Mouse (Mus musculus) neural tube, embryonic 14.5 days (tissue): ENCODE measurements around the gene Plpp7. TPM values are rescaled to one million over a fixed set of nuclear protein-coding genes. Genes with fewer than 3 reads are reported as not detected.

Experiments used
- ATAC-seq: fragments of 200-750 bp; cut with Nextera tagmentation; 2 replicates; pipeline ENCODE4 v1.8.0; 2017; ENCODE audit warnings: low read depth, mild to moderate bottlenecking, moderate TSS enrichment, moderate library complexity
- H3K27ac ChIP-seq: fragments of 300-500 bp; sonication (generic); 2 replicates; pipeline ENCODE4 v1.5.1; 2014; ENCODE audit warnings: low read depth, mild to moderate bottlenecking, control low read depth, low read length, moderate library complexity, mixed read lengths
- H3K27me3 ChIP-seq: fragments of 300-500 bp; sonication (generic); 2 replicates; pipeline ENCODE4 v1.6.1; 2014; ENCODE audit warnings: low read length; ENCODE audit not compliant: control insufficient read depth, insufficient read depth
- H3K36me3 ChIP-seq: fragments of 300-500 bp; sonication (generic); 2 replicates; pipeline ENCODE4 v1.6.1; 2014; ENCODE audit warnings: low read length, mixed read lengths; ENCODE audit not compliant: control insufficient read depth, insufficient read depth
- H3K4me1 ChIP-seq: fragments of 300-500 bp; sonication (generic); 2 replicates; pipeline ENCODE4 v1.6.1; 2014; ENCODE audit warnings: low read length; ENCODE audit not compliant: control insufficient read depth, insufficient read depth
- H3K4me2 ChIP-seq: fragments of 300-500 bp; sonication (generic); 2 replicates; pipeline ENCODE4 v1.6.1; 2014; ENCODE audit warnings: mild to moderate bottlenecking, low read depth, low read length, control low read depth
- H3K4me3 ChIP-seq: fragments of 300-500 bp; sonication (generic); 2 replicates; pipeline ENCODE4 v1.5.1; 2014; ENCODE audit warnings: low read depth, low read length, control low read depth, mixed read lengths
- H3K9ac ChIP-seq: fragments of 300-500 bp; sonication (generic); replicated peaks from 2 replicates; pipeline ENCODE4 v1.6.1; 2014; ENCODE audit warnings: low read depth, mild to moderate bottlenecking, control low read depth, low read length, mixed read lengths
- H3K9me3 ChIP-seq: fragments of 300-500 bp; sonication (generic); 2 replicates; pipeline ENCODE4 v1.6.1; 2016; ENCODE audit warnings: low read length; ENCODE audit not compliant: control insufficient read depth
- WGBS: fragments of 180-500 bp; shearing (Covaris S2); extraction: QIAGEN DNeasy Blood & Tissue Kit; methylation state at CpG from one replicate; pipeline ENCODE4 v1.1.7; 2014; 5-methylcytosine and 5-hydroxymethylcytosine counted together
- polyA plus RNA-seq: library from polyadenylated mRNA; unstranded; fragments of >200 nt; fragmentation: Nextera tagmentation; extraction: Ambion mirVana; gene quantifications from 2 replicates; pipeline ENCODE4 v1.2.1, GENCODE M21; 2014

Gene Plpp7
- polyA plus RNA-seq, 1 experiment from 2014 or later, result 25.2 TPM

GRCm38 (mm10) chr2:32150562-32150923 lies 55.2 kb downstream of the Plpp7 start:
- Histone ChIP-seq H3K27ac (peak overlapping the region; percentile 99), H3K9ac (peak overlapping the region; percentile 100), H3K4me3 (peak overlapping the region; percentile 82), H3K9me3 (no peaks in the 10 kb centered on the region), H3K4me2 (peak overlapping the region; percentile 53), H3K36me3 (no peaks in the 10 kb centered on the region), H3K4me1 (peaks cover 35% of the 10 kb centered on the region), H3K27me3 (no peaks in the 10 kb centered on the region)
- WGBS, result 4% methylated on average over 7 of the region's 7 CpGs
- ATAC-seq, result peak; percentile 70

- Histone ChIP-seq H3K27ac (peak within 1 kb of the TSS; percentile 99), H3K36me3 (no peaks in the 10 kb centered on the region), H3K9ac (peak within 1 kb of the TSS; percentile 100), H3K4me1 (peaks cover 40% of the 10 kb centered on the region), H3K4me2 (peak within 1 kb of the TSS; percentile 100), H3K9me3 (no peaks in the 10 kb centered on the region), H3K27me3 (no peaks in the 10 kb centered on the region), H3K4me3 (peak within 1 kb of the TSS; percentile 82)
- WGBS, result under 1% methylated on average over 52 of the region's 117 CpGs
- ATAC-seq, result peak; percentile 66
Measured at GRCm38 (mm10) chr2:32150924-32151659, 55.8 kb downstream of the Plpp7 start, which contains the start of gene Prrc2b. Gene Prrc2b (plus strand): TSS chr2:32151082.

- Histone ChIP-seq H3K36me3 (no peaks in the 10 kb centered on the region), H3K4me2 (peak overlapping the region; percentile 100), H3K9ac (peak overlapping the region; percentile 100), H3K4me1 (peaks cover 46% of the 10 kb centered on the region), H3K27ac (peak overlapping the region; percentile 99), H3K27me3 (no peaks in the 10 kb centered on the region), H3K9me3 (no peaks in the 10 kb centered on the region), H3K4me3 (peak overlapping the region; percentile 82)
- WGBS, result under 1% methylated on average over 22 of the region's 22 CpGs
- peak; percentile 39; the same call in 1 of the 2 replicates for ATAC-seq
Measured at GRCm38 (mm10) chr2:32151660-32152366, 56.5 kb downstream of the Plpp7 start.

GRCm38 (mm10) chr2:32152367-32153034 lies 57.2 kb downstream of the Plpp7 start:
- H3K27ac ChIP-seq, result peak overlapping the region; percentile 99
- no peaks in the 10 kb centered on the region for H3K27me3 ChIP-seq
- H3K4me1 ChIP-seq, result peaks cover 53% of the 10 kb centered on the region
- ATAC-seq, result no peak
- no peaks in the 10 kb centered on the region for H3K9me3 ChIP-seq
- no peaks in the 10 kb centered on the region for H3K36me3 ChIP-seq
- WGBS, result 13% methylated on average over 12 of the region's 12 CpGs
- H3K4me2 ChIP-seq, result peak overlapping the region; percentile 100
- peak overlapping the region; percentile 82 for H3K4me3 ChIP-seq
- peak overlapping the region; percentile 100 for H3K9ac ChIP-seq

GRCm38 (mm10) chr2:32153041-32153790 lies 57.9 kb downstream of the Plpp7 start:
- 3% methylated on average over 13 of the region's 13 CpGs for WGBS
- H3K9ac ChIP-seq, result peak overlapping the region; percentile 100
- H3K36me3 ChIP-seq, result no peaks in the 10 kb centered on the region
- peak overlapping the region; percentile 82 for H3K4me3 ChIP-seq
- H3K27ac ChIP-seq, result peak overlapping the region; percentile 48; the same call in 1 of the 2 replicates
- no peaks in the 10 kb centered on the region for H3K9me3 ChIP-seq
- peak overlapping the region; percentile 100 for H3K4me2 ChIP-seq
- no peaks in the 10 kb centered on the region for H3K27me3 ChIP-seq
- no peak for ATAC-seq
- peaks cover 58% of the 10 kb centered on the region for H3K4me1 ChIP-seq

GRCm38 (mm10) chr2:32153791-32154119 lies 58.4 kb downstream of the Plpp7 start:
- no peak for ATAC-seq
- H3K27me3 ChIP-seq, result no peaks in the 10 kb centered on the region
- H3K9ac ChIP-seq, result peak overlapping the region; percentile 100
- H3K4me3 ChIP-seq, result peak overlapping the region; percentile 82
- H3K4me2 ChIP-seq, result peak overlapping the region; percentile 100
- H3K36me3 ChIP-seq, result no peaks in the 10 kb centered on the region
- H3K9me3 ChIP-seq, result no peaks in the 10 kb centered on the region
- H3K27ac ChIP-seq, result no peak overlapping the region
- peaks cover 62% of the 10 kb centered on the region for H3K4me1 ChIP-seq
- WGBS, result 20% methylated on average over 4 of the region's 4 CpGs

DNA sequence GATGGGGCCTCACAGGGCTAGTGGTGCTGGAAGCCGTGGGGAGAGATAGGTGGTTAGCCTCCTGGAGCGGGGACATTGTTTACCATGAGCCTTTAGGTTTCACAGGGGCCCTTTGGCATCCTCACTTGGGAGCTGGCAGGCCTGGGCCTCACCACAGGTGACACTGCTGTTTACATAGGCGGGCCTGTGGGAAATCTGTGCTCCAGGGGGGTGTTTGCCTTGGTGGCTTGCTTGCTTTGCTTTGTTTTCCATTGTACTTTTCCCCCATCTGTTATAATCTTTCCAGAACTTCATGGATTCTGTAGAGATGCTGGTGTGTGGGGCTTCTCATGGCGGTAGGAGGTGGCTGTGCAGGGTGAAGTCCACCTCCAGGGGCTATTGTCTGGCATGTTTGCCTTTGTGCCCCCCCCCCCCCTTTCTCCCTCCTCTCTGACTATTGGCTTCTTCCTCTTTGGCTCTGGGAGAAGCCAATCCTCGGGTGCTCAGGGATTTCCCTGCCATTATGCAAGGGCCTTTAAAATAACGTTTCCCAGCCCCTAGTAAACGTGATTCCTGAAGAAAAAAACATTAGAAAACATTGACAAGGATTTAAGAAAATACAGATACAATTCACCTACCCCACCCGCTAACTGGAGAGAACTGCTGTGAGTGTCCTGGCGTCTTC lies 59.1 kb downstream of the Plpp7 start:
- H3K4me3 ChIP-seq, result peak overlapping the region; percentile 82
- H3K27me3 ChIP-seq, result no peaks in the 10 kb centered on the region
- H3K9ac ChIP-seq, result 0 out of 2 replicates have a peak overlapping the region, but pooled peaks have one; percentile 100
- no peaks in the 10 kb centered on the region for H3K9me3 ChIP-seq
- ATAC-seq, result no peak
- H3K27ac ChIP-seq, result no peak overlapping the region
- peaks cover 67% of the 10 kb centered on the region for H3K4me1 ChIP-seq
- 24% methylated on average over 9 of the region's 9 CpGs for WGBS
- H3K36me3 ChIP-seq, result no peaks in the 10 kb centered on the region
- peak overlapping the region; percentile 100 for H3K4me2 ChIP-seq

DNA sequence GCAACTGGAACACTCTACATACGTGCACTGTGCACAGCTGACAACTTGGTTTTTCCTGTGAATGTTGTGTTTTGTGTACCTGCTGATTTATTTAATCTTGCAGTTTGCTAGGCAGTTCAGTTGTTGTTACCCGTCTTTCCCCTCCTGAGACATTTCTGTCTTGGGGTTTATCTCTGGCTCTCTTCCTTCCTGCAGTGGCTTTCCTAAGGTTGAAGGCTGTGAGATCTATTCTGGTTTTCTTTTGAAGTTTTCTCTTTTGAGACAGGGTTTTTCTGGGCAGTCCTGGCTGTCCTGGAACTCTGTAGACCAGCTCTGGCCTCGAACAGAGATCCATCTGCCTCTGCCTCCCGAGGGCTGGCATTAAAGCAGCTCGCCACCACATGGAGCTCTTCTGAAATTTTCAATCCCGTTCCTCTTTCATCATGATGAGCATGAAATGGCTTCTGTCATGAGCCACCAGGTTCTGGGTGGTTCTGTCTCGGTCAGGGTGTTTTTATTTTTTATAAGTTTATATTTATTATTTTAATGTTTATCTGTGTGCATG lies 59.7 kb downstream of the Plpp7 start:
- peak overlapping the region; percentile 100 for H3K4me2 ChIP-seq
- H3K27ac ChIP-seq, result no peak overlapping the region
- H3K36me3 ChIP-seq, result no peaks in the 10 kb centered on the region
- H3K27me3 ChIP-seq, result no peaks in the 10 kb centered on the region
- WGBS, result 51% methylated on average over 7 of the region's 7 CpGs
- H3K4me1 ChIP-seq, result peaks cover 69% of the 10 kb centered on the region
- H3K9me3 ChIP-seq, result no peaks in the 10 kb centered on the region
- H3K9ac ChIP-seq, result no peak overlapping the region; the same call in 1 of the 2 replicates
- no peak overlapping the region for H3K4me3 ChIP-seq
- ATAC-seq, result no peak
